Mouse (Mus musculus): Measurements from ENCODE around the gene Peak1.

DNA sequence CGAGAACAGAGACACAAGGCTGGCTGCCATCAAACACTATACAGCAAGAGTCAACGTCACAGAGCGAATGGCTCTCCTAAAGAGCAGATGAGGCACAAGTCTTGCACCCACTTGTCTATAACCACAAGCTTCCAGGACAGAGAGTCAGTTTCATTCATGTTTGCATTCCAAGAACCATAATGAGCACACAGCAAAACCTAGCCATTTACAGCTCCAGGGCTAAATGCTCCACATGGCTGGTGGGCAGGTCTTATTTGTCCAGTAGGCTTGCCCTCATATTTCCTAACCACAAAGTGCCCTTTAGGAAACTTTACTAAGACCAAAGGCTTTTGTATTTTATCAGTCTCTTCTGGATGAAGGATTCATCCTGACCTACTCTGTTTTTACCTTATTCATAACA is 54.6 kb downstream of the Peak1 start:
- no peak for TF ChIP-seq EP300 (IDR thresholded peaks at IDR 0.05; ENCODE audit: low read depth)
- TF ChIP-seq CTCF (IDR thresholded peaks at IDR 0.05; ENCODE audit: low read depth), result no peak

Data from liver, postnatal 0 days (tissue).